Mouse (Mus musculus) lung, postnatal 0 days (tissue): ENCODE data around the gene Rasgrp2. TPM values are rescaled to one million over a fixed set of nuclear protein-coding genes. Genes with fewer than 3 reads are reported as not detected.

Source experiments
- ATAC-seq: fragments of 200-750 bp; cut with Nextera tagmentation; 2 replicates; pipeline ENCODE4 v1.8.0; 2017; ENCODE audit warnings: moderate library complexity
- DNase-seq: peaks from one replicate; pipeline ENCODE4 v3.0.0-alpha.2; 2016; ENCODE audit warnings: low spot score
- H3K27ac ChIP-seq: fragments of 300-500 bp; sonication (generic); 2 replicates; pipeline ENCODE4 v1.5.1; 2014; ENCODE audit warnings: antibody characterized with exemption, mild to moderate bottlenecking, low read length, mixed read lengths
- H3K27me3 ChIP-seq: fragments of 300-500 bp; sonication (generic); replicated peaks from 2 replicates; pipeline ENCODE4 v1.6.1; 2014; ENCODE audit warnings: low read length, mixed read lengths; ENCODE audit not compliant: insufficient read depth
- H3K36me3 ChIP-seq: fragments of 300-500 bp; sonication (generic); 2 replicates; pipeline ENCODE4 v1.6.1; 2014; ENCODE audit warnings: low read length, mixed read lengths; ENCODE audit not compliant: insufficient read depth
- H3K4me1 ChIP-seq: fragments of 300-500 bp; sonication (generic); 2 replicates; pipeline ENCODE4 v1.6.1; 2014; ENCODE audit warnings: antibody characterized with exemption, low read depth, low read length, mixed read lengths; ENCODE audit not compliant: insufficient read depth
- H3K4me2 ChIP-seq: fragments of 300-500 bp; sonication (generic); replicated peaks from 2 replicates; pipeline ENCODE4 v1.6.1; 2014; ENCODE audit warnings: low read depth, mild to moderate bottlenecking, low read length, moderate library complexity, mixed read lengths
- H3K4me3 ChIP-seq: fragments of 300-500 bp; sonication (generic); 2 replicates; pipeline ENCODE4 v1.5.1; 2014; ENCODE audit warnings: low read depth, low read length
- H3K9ac ChIP-seq: fragments of 300-500 bp; sonication (generic); replicated peaks from 2 replicates; pipeline ENCODE4 v1.6.1; 2014; ENCODE audit warnings: low read depth, mild to moderate bottlenecking
- H3K9me3 ChIP-seq: fragments of 300-500 bp; sonication (generic); 2 replicates; pipeline ENCODE4 v1.6.1; 2016; ENCODE audit warnings: low read length, mixed read lengths
- CTCF ChIP-seq: IDR thresholded peaks from 2 replicates; pipeline ENCODE4 v1.5.1; 2016; ENCODE audit warnings: antibody characterized with exemption, mild to moderate bottlenecking
- EP300 ChIP-seq: IDR thresholded peaks from 2 replicates; pipeline ENCODE4 v1.6.1; 2016; ENCODE audit warnings: antibody characterized with exemption, mild to moderate bottlenecking, control low read depth
- WGBS: fragments of 180-500 bp; shearing (Covaris S2); extraction: QIAGEN DNeasy Blood & Tissue Kit; methylation state at CpG from one replicate; pipeline ENCODE4 v1.1.7; 2014; 5-methylcytosine and 5-hydroxymethylcytosine counted together
- polyA plus RNA-seq: library from polyadenylated mRNA; unstranded; fragments of >200 nt; fragmentation: Nextera tagmentation; extraction: Ambion mirVana; gene quantifications from 2 replicates; pipeline ENCODE4 v1.2.1, GENCODE M21; 2015

Rasgrp2 gene
- polyA plus RNA-seq, 1 experiment from 2014 or later: 99.2 TPM

- H3K9ac ChIP-seq: no peak overlapping the region
- no peak overlapping the region for H3K4me3 ChIP-seq
- TF ChIP-seq CTCF (no peak), EP300 (no peak)
- no peak overlapping the region for H3K4me2 ChIP-seq
- 79% methylated on average over 8 of the region's 8 CpGs for WGBS
- no peaks in the 10 kb centered on the region for H3K27me3 ChIP-seq
- DNase-seq (no peak), ATAC-seq (no peak)
- no peak overlapping the region for H3K27ac ChIP-seq
- H3K4me1 ChIP-seq: no peaks in the 10 kb centered on the region
- H3K36me3 ChIP-seq: no peaks in the 10 kb centered on the region
- no peaks in the 10 kb centered on the region for H3K9me3 ChIP-seq
These were observed 9.6 kb downstream of the Rasgrp2 start for GRCm38 (mm10) chr19:6408749-6409148.

- ATAC-seq (no peak), DNase-seq (no peak)
- Histone ChIP-seq H3K27me3 (no peaks in the 10 kb centered on the region), H3K36me3 (no peaks in the 10 kb centered on the region), H3K4me2 (no peak overlapping the region), H3K27ac (no peak overlapping the region), H3K9ac (no peak overlapping the region), H3K4me1 (no peaks in the 10 kb centered on the region), H3K9me3 (no peaks in the 10 kb centered on the region), H3K4me3 (no peak overlapping the region)
- TF ChIP-seq CTCF: no peak
- 72% methylated on average over 5 of the region's 5 CpGs for WGBS
These were observed 10.0 kb downstream of the Rasgrp2 start for GRCm38 (mm10) chr19:6409176-6409575.

GRCm38 (mm10) chr19:6409936-6410335 is 10.8 kb downstream of the Rasgrp2 start:
- Histone ChIP-seq H3K9me3 (no peaks in the 10 kb centered on the region), H3K9ac (no peak overlapping the region), H3K4me2 (no peak overlapping the region), H3K36me3 (no peaks in the 10 kb centered on the region), H3K4me1 (no peaks in the 10 kb centered on the region), H3K27ac (no peak overlapping the region), H3K27me3 (no peaks in the 10 kb centered on the region), H3K4me3 (no peak overlapping the region)
- 75% methylated on average over 5 of the region's 5 CpGs for WGBS
- no peak for ATAC-seq
- TF ChIP-seq EP300 (no peak), CTCF (no peak)
- DNase-seq: no peak

- Histone ChIP-seq H3K9ac (no peak overlapping the region), H3K9me3 (no peaks in the 10 kb centered on the region), H3K4me2 (no peak overlapping the region), H3K27ac (no peak overlapping the region), H3K27me3 (no peaks in the 10 kb centered on the region), H3K4me3 (no peak overlapping the region), H3K4me1 (no peaks in the 10 kb centered on the region; the same call in 1 of the 2 replicates), H3K36me3 (no peaks in the 10 kb centered on the region)
- 48% methylated on average over 14 of the region's 14 CpGs for WGBS
- no peak for ATAC-seq
- no peak for DNase-seq
- TF ChIP-seq EP300 (no peak), CTCF (no peak)
These were observed 13.7 kb downstream of the Rasgrp2 start for GRCm38 (mm10) chr19:6412798-6413197.

- Histone ChIP-seq H3K9ac (no peak overlapping the region), H3K4me1 (no peaks in the 10 kb centered on the region; the same call in 1 of the 2 replicates), H3K27ac (no peak overlapping the region), H3K9me3 (no peaks in the 10 kb centered on the region), H3K4me2 (no peak overlapping the region), H3K4me3 (no peak overlapping the region), H3K27me3 (peaks cover 19% of the 10 kb centered on the region; the same call in 1 of the 2 replicates), H3K36me3 (no peaks in the 10 kb centered on the region)
- TF ChIP-seq CTCF (peak; percentile 28), EP300 (no peak)
- peak; percentile 60 for ATAC-seq
- no peak for DNase-seq
- WGBS: 36% methylated on average over 6 of the region's 6 CpGs
These were observed 16.3 kb downstream of the Rasgrp2 start for GRCm38 (mm10) chr19:6415454-6415853.

- Histone ChIP-seq H3K36me3 (no peaks in the 10 kb centered on the region), H3K27ac (no peak overlapping the region), H3K9ac (no peak overlapping the region), H3K4me3 (no peak overlapping the region), H3K9me3 (no peaks in the 10 kb centered on the region), H3K4me2 (no peak overlapping the region), H3K27me3 (peaks cover 19% of the 10 kb centered on the region; the same call in 1 of the 2 replicates), H3K4me1 (no peaks in the 10 kb centered on the region; the same call in 1 of the 2 replicates)
- TF ChIP-seq EP300: no peak
- 14% methylated on average over 9 of the region's 9 CpGs for WGBS
- ATAC-seq (no peak), DNase-seq (no peak)
These were observed 17.1 kb downstream of the Rasgrp2 start for GRCm38 (mm10) chr19:6416124-6416770.
